Mouse (Mus musculus) small intestine, adult 2 months (tissue): ENCODE measurements around the gene C130026I21Rik. TPM values are rescaled to one million over a fixed set of nuclear protein-coding genes. Genes with fewer than 3 reads are reported as not detected.
"Not testable (repeated sequence)": the region's sequence is repeated elsewhere in the genome, so short reads cannot be mapped to it uniquely, and the experiment has no call there.

Experiments
- H3K27ac ChIP-seq: fragments of 200-500 bp; 2 replicates; pipeline ENCODE4 v1.5.1; 2012; ENCODE audit warnings: low read depth, low read length, control low read depth, inconsistent platforms; ENCODE audit not compliant: insufficient read depth
- H3K27me3 ChIP-seq: fragments of 200-500 bp; 2 replicates; pipeline ENCODE4 v1.6.1; 2012; ENCODE audit warnings: mild to moderate bottlenecking, moderate library complexity, low read length, inconsistent platforms; ENCODE audit not compliant: control insufficient read depth, insufficient read depth
- H3K36me3 ChIP-seq: fragments of 200-500 bp; 2 replicates; pipeline ENCODE4 v1.6.1; 2012; ENCODE audit warnings: mild to moderate bottlenecking, low read length, control low read depth, inconsistent platforms; ENCODE audit not compliant: control insufficient read depth, insufficient read depth
- H3K4me1 ChIP-seq: fragments of 200-500 bp; 2 replicates; pipeline ENCODE4 v1.6.1; 2012; ENCODE audit warnings: low read length, inconsistent platforms, mixed read lengths; ENCODE audit not compliant: control insufficient read depth, insufficient read depth, insufficient read length
- H3K4me3 ChIP-seq: fragments of 200-500 bp; 2 replicates; pipeline ENCODE4 v1.5.1; 2012; ENCODE audit warnings: low read depth, mild to moderate bottlenecking, control low read depth, inconsistent platforms, low read length, moderate library complexity
- WGBS: fragments of 180-500 bp; shearing (Covaris S2); methylation state at CpG from one replicate; pipeline ENCODE4 v1.1.7; 2018; 5-methylcytosine and 5-hydroxymethylcytosine counted together
- polyA plus RNA-seq: library from polyadenylated mRNA; depleted of rRNA; stranded (reverse); fragments of >200 nt; gene quantifications from 2 replicates; pipeline ENCODE4 v1.2.3, GENCODE M21; 2012

C130026I21Rik gene
- polyA plus RNA-seq, 1 experiment = 1.4 TPM

GRCm38 (mm10) chr1:85101754-85102153, 168.6 kb downstream of the C130026I21Rik start:
- 80% methylated on average over 4 of the region's 4 CpGs for WGBS
- H3K27ac ChIP-seq, H3K4me3 ChIP-seq, H3K4me1 ChIP-seq, H3K27me3 ChIP-seq, H3K36me3 ChIP-seq: not testable (repeated sequence)

- H3K4me3 ChIP-seq, H3K27ac ChIP-seq, H3K27me3 ChIP-seq, H3K4me1 ChIP-seq, H3K36me3 ChIP-seq: not testable (repeated sequence)
- 53% methylated on average over 1 of the region's 1 CpGs for WGBS
Observed at GRCm38 (mm10) chr1:85099864-85100263, 170.5 kb downstream of the C130026I21Rik start, which contains the start of gene Gm10553. Gm10553 (plus strand) TSS chr1:85100164.

DNA sequence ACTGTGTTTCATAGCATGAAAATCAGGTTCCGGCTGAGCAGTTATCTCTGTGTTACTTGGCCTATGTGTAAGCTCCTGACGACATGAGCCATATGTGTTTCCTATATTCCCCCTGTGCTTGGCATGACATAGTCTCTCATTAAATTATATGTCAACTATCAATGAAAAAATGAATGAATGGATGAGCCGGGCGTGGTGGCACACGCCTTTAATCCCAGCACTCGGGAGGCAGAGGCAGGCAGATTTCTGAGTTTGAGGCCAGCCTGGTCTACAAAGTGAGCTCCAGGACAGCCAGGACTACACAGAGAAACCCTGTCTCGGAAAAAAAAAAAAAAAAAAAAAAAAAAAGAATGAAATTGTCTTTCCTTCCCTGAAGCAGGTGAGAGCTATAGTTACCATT, 171.3 kb downstream of the C130026I21Rik start:
- not testable (repeated sequence) for H3K4me1 ChIP-seq, H3K27me3 ChIP-seq, H3K36me3 ChIP-seq, H3K4me3 ChIP-seq, H3K27ac ChIP-seq
- 76% methylated on average over 7 of the region's 7 CpGs for WGBS

DNA sequence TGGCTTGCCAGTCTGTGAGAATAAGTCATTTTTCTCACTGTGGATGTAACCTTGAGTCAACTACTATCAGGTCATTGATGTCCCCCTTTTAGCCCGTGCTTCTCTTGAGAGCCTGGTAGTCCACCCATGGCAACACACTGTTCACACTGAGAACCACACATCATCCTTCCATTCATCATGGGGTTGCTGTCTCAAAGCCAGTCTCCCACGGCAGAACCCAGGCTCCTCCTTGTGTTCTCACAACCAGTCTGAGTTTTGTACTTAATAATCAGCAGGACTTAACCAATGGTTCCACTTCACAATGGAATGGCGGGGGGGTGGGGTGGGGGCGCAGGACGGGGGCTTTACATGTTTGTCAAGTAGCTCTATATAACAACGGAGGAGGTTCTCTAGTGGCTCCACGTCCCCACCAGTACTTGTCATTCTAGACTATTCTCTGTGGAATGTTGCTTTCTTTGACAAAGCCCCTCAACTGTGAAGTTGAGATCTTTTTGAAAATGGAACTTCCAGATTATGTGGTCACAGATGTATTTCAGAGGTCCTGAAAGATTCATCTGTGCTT, 177.3 kb downstream of the C130026I21Rik start:
- not testable (repeated sequence) for H3K36me3 ChIP-seq, H3K27ac ChIP-seq, H3K27me3 ChIP-seq, H3K4me1 ChIP-seq, H3K4me3 ChIP-seq
- WGBS = 77% methylated on average over 7 of the region's 7 CpGs

- WGBS = 15% methylated on average over 1 of the region's 3 CpGs
- not testable (repeated sequence) for H3K4me3 ChIP-seq, H3K27me3 ChIP-seq, H3K36me3 ChIP-seq, H3K4me1 ChIP-seq, H3K27ac ChIP-seq
Observed at GRCm38 (mm10) chr1:85092169-85092568, 178.2 kb downstream of the C130026I21Rik start.

DNA sequence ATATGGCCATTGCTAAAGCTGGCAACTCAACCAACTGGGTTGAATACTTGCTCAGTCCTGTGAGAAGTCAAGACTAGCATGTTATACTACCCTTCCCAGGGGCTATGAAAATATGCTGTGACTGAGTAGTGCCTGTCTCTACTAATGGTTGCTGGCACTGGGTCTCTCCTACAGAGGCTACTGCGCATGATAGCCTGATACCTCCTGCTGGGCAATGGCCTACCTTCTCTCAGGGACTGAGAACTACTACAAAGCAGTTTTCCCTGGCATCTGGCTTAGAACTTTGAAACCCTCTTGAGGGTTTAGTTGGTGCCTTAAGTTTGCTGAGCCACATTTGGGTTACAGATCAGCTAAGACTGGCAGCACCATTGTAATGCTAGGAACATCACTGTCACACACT, 184.2 kb downstream of the C130026I21Rik start:
- H3K27ac ChIP-seq, H3K4me1 ChIP-seq, H3K27me3 ChIP-seq, H3K4me3 ChIP-seq, H3K36me3 ChIP-seq: not testable (repeated sequence)
- WGBS = 72% methylated on average over 1 of the region's 1 CpGs

GRCm38 (mm10) chr1:85084803-85085202, 185.6 kb downstream of the C130026I21Rik start:
- H3K4me1 ChIP-seq, H3K27me3 ChIP-seq, H3K36me3 ChIP-seq, H3K4me3 ChIP-seq, H3K27ac ChIP-seq: not testable (repeated sequence)
- WGBS = 55% methylated on average over 3 of the region's 3 CpGs

DNA sequence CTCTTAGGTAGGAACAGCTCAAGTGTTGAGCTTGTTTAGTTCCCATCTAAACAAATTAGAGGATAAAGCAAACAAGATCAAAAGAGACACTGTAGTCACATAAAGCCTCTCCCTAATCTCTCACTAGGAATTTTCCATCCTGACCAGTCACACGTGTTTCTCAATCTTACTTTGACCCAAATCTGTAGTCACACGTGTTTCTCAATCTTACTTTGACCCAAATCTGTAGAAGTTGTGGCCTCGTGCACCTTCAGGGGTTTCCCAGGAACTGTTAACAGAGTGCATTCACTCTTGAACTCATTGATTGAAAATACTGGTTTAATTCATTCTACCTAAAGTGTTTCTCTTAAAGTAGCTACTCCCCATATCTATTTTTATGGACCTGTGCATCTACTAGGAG, 197.3 kb downstream of the C130026I21Rik start:
- not testable (repeated sequence) for H3K4me1 ChIP-seq, H3K27me3 ChIP-seq, H3K36me3 ChIP-seq, H3K27ac ChIP-seq, H3K4me3 ChIP-seq
- WGBS = 47% methylated on average over 3 of the region's 3 CpGs

GRCm38 (mm10) chr1:85071690-85072089, 198.7 kb downstream of the C130026I21Rik start:
- WGBS = 51% methylated on average over 3 of the region's 3 CpGs
- not testable (repeated sequence) for H3K4me1 ChIP-seq, H3K36me3 ChIP-seq, H3K27ac ChIP-seq, H3K27me3 ChIP-seq, H3K4me3 ChIP-seq

GRCm38 (mm10) chr1:85035801-85036200, 234.6 kb downstream of the C130026I21Rik start:
- not testable (repeated sequence) for H3K27ac ChIP-seq, H3K4me3 ChIP-seq, H3K27me3 ChIP-seq, H3K36me3 ChIP-seq, H3K4me1 ChIP-seq
- 77% methylated on average over 6 of the region's 6 CpGs for WGBS

DNA sequence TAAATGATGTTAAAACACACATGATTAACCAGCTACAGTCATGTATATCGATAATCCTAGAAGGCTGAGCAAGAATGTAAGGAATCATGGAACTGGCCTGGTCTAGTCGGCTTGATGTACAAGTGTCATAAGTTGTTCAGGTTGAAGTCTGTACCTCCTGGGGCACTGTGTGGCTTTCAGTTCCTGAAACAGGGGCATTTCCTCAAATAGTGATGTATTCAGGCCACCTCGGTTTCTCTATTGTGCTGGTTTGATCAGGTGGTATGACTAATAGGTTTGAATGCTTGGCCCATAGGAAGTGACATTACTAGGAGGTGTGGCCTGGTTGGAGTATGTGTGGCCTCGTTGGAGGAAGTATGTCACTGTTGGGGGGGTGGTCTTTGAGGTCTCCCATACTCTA, 236.0 kb downstream of the C130026I21Rik start:
- not testable (repeated sequence) for H3K27me3 ChIP-seq, H3K4me3 ChIP-seq, H3K4me1 ChIP-seq, H3K27ac ChIP-seq, H3K36me3 ChIP-seq
- whole genome bisulfite sequencing = 81% methylated on average over 3 of the region's 4 CpGs

- H3K27me3 ChIP-seq, H3K36me3 ChIP-seq, H3K4me3 ChIP-seq, H3K27ac ChIP-seq, H3K4me1 ChIP-seq: not testable (repeated sequence)
- WGBS = 91% methylated on average over 5 of the region's 6 CpGs
Observed at GRCm38 (mm10) chr1:85033616-85034015, 236.8 kb downstream of the C130026I21Rik start.
